Mouse (Mus musculus) cerebellum, adult 2 months (tissue): Measurements from ENCODE around the gene Stom. TPM values are rescaled to one million over a fixed set of nuclear protein-coding genes. Genes with fewer than 3 reads are reported as not detected.

Experiments
- DNase-seq, 2 experiments: peaks; one replicate each; pipeline ENCODE4 v3.0.0; 2021
- H3K27ac ChIP-seq: fragments of 200-500 bp; 2 replicates; pipeline ENCODE4 v1.5.1; 2012; ENCODE audit warnings: low read length, control low read depth, inconsistent platforms; ENCODE audit not compliant: insufficient read depth
- H3K27me3 ChIP-seq: fragments of 200-500 bp; 2 replicates; pipeline ENCODE4 v1.6.1; 2012; ENCODE audit warnings: inconsistent platforms, mild to moderate bottlenecking, low read length, moderate library complexity; ENCODE audit not compliant: control insufficient read depth, insufficient read depth
- H3K4me1 ChIP-seq: fragments of 200-500 bp; 2 replicates; pipeline ENCODE4 v1.6.1; 2011; ENCODE audit warnings: low read length; ENCODE audit not compliant: control insufficient read depth, insufficient read depth
- H3K4me3 ChIP-seq: fragments of 200-500 bp; replicated peaks from 2 replicates; pipeline ENCODE3; 2011; ENCODE audit warnings: mild to moderate bottlenecking, low read depth, low read length, control low read depth; ENCODE audit not compliant: insufficient read depth
- CTCF ChIP-seq: fragments of 200-500 bp; IDR thresholded peaks from 2 replicates; pipeline ENCODE4 v1.5.1; 2011; ENCODE audit warnings: low read depth, mild to moderate bottlenecking, control low read depth, low read length, moderate library complexity, borderline replicate concordance; ENCODE audit not compliant: insufficient read depth
- POLR2A ChIP-seq: fragments of 200-500 bp; IDR thresholded peaks from 2 replicates; pipeline ENCODE4 v1.6.1; 2011; ENCODE audit warnings: low read length, control low read depth, borderline replicate concordance; ENCODE audit not compliant: insufficient read depth
- WGBS: fragments of 180-500 bp; shearing (Covaris S2); methylation state at CpG from one replicate; pipeline ENCODE4 v1.1.7; 2018; 5-methylcytosine and 5-hydroxymethylcytosine counted together
- polyA plus RNA-seq: library from polyadenylated mRNA; depleted of rRNA; stranded (reverse); fragments of >200 nt; gene quantifications from 2 replicates; pipeline ENCODE4 v1.2.3, GENCODE M21; 2012

Stom gene
- polyA plus RNA-seq, 1 experiment = 14.9 TPM

- H3K4me3 ChIP-seq = no peak overlapping the region
- peak; percentile 84 to 91 for DNase-seq
- H3K4me1 ChIP-seq = peaks cover 28% of the 10 kb centered on the region
- no peak for TF ChIP-seq CTCF
- TF ChIP-seq POLR2A = no peak
- WGBS = 10% methylated on average over 11 of the region's 11 CpGs
- H3K27ac ChIP-seq = no peak overlapping the region; the same call in 1 of the 2 replicates
- H3K27me3 ChIP-seq = no peaks in the 10 kb centered on the region
Observed at GRCm38 (mm10) chr2:35328064-35328792, 8.5 kb downstream of the Stom start.

- Histone ChIP-seq H3K27me3 (no peaks in the 10 kb centered on the region), H3K4me1 (peaks cover 33% of the 10 kb centered on the region), H3K27ac (no peak overlapping the region; the same call in 1 of the 2 replicates), H3K4me3 (no peak overlapping the region)
- no peak for DNase-seq
- TF ChIP-seq CTCF = no peak
- no peak for TF ChIP-seq POLR2A
- 63% methylated on average over 10 of the region's 10 CpGs for WGBS
Observed at GRCm38 (mm10) chr2:35327583-35327982, 9.2 kb downstream of the Stom start.

- Histone ChIP-seq H3K27ac (no peak overlapping the region), H3K4me1 (peaks cover 35% of the 10 kb centered on the region), H3K4me3 (no peak overlapping the region), H3K27me3 (no peaks in the 10 kb centered on the region)
- DNase-seq = no peak
- WGBS = 91% methylated on average over 1 of the region's 1 CpGs
- TF ChIP-seq CTCF (no peak), POLR2A (no peak)
Observed at GRCm38 (mm10) chr2:35326931-35327330, 9.8 kb downstream of the Stom start.

- 78% methylated on average over 10 of the region's 10 CpGs for WGBS
Observed at GRCm38 (mm10) chr2:35325930-35326329, 10.8 kb downstream of the Stom start.

GRCm38 (mm10) chr2:35322404-35323164 is 14.2 kb downstream of the Stom start:
- peak; percentile 69 to 82 for DNase-seq
- Histone ChIP-seq H3K4me1 (peaks cover 27% of the 10 kb centered on the region), H3K27ac (no peak overlapping the region), H3K4me3 (no peak overlapping the region), H3K27me3 (no peaks in the 10 kb centered on the region)
- 19% methylated on average over 10 of the region's 10 CpGs for WGBS
- no peak for TF ChIP-seq CTCF

More at GRCm38 (mm10) chr2:35325930-35326329, 10.8 kb downstream of the Stom start:
- no peak overlapping the region for H3K4me3 ChIP-seq
- no peak overlapping the region for H3K27ac ChIP-seq
- peaks cover 37% of the 10 kb centered on the region for H3K4me1 ChIP-seq
- DNase-seq = no peak
- H3K27me3 ChIP-seq = no peaks in the 10 kb centered on the region
- TF ChIP-seq POLR2A (no peak), CTCF (no peak)

GRCm38 (mm10) chr2:35320399-35320798 is 16.4 kb downstream of the Stom start:
- Histone ChIP-seq H3K27ac (no peak overlapping the region), H3K27me3 (no peaks in the 10 kb centered on the region), H3K4me3 (no peak overlapping the region), H3K4me1 (peaks cover 17% of the 10 kb centered on the region)
- WGBS = 95% methylated on average over 15 of the region's 15 CpGs
- TF ChIP-seq POLR2A (no peak), CTCF (no peak)
- DNase-seq = no peak

GRCm38 (mm10) chr2:35318405-35318804 is 18.4 kb downstream of the Stom start:
- H3K27me3 ChIP-seq = no peaks in the 10 kb centered on the region
- DNase-seq = no peak
- H3K27ac ChIP-seq = no peak overlapping the region
- peaks cover 11% of the 10 kb centered on the region for H3K4me1 ChIP-seq
- TF ChIP-seq POLR2A (no peak), CTCF (no peak)
- 87% methylated on average over 12 of the region's 12 CpGs for WGBS
- H3K4me3 ChIP-seq = no peak overlapping the region

GRCm38 (mm10) chr2:35317604-35318003 is 19.2 kb downstream of the Stom start:
- no peak overlapping the region for H3K4me3 ChIP-seq
- no peak overlapping the region for H3K27ac ChIP-seq
- H3K27me3 ChIP-seq = no peaks in the 10 kb centered on the region
- no peak for DNase-seq
- WGBS = 74% methylated on average over 4 of the region's 4 CpGs
- no peak for TF ChIP-seq POLR2A
- TF ChIP-seq CTCF = no peak
- H3K4me1 ChIP-seq = peaks cover 5% of the 10 kb centered on the region; the same call in 1 of the 2 replicates

- 43% methylated on average over 3 of the region's 3 CpGs for WGBS
- H3K4me1 ChIP-seq = no peaks in the 10 kb centered on the region
- H3K27ac ChIP-seq = no peak overlapping the region
- no peak for DNase-seq
- no peaks in the 10 kb centered on the region for H3K27me3 ChIP-seq
- no peak overlapping the region for H3K4me3 ChIP-seq
- TF ChIP-seq POLR2A = no peak
- no peak for TF ChIP-seq CTCF
Observed at GRCm38 (mm10) chr2:35314300-35314699, 22.5 kb downstream of the Stom start.
